Comparison of ENCODE assay signal across 8 mouse cellular contexts in genomic region chr8:19535195-19535829, GRCm38 (mm10). TPM values are rescaled to one million over a fixed set of nuclear protein-coding genes. Genes with fewer than 3 reads are reported as not detected.
A peak's percentile ranks its signal among the peaks of the same experiment; 100 is the strongest.
DNase-seq lines count a peak whose midpoint lies in the region; ATAC-seq lines count a peak whose summit lies in the region.

No protein-coding gene starts in this region.

- peak overlapping the region; percentile 70 for H3K9ac ChIP-seq in heart, embryonic 13.5 days
- no peak overlapping the region for H3K9ac ChIP-seq in midbrain, embryonic 11.5 days (ENCODE audit: low read length)

- no peaks in the 10 kb centered on the region for H3K36me3 ChIP-seq in heart, embryonic 13.5 days
- H3K36me3 ChIP-seq in hindbrain, embryonic 10.5 days = no peaks in the 10 kb centered on the region
- H3K36me3 ChIP-seq in midbrain, embryonic 11.5 days (ENCODE audit: control insufficient read depth, insufficient read depth, low read length) = no peaks in the 10 kb centered on the region

- H3K9me3 ChIP-seq in heart, embryonic 13.5 days = no peaks in the 10 kb centered on the region
- H3K9me3 ChIP-seq in hindbrain, embryonic 10.5 days = peaks cover 52% of the 10 kb centered on the region
- peaks cover 3% of the 10 kb centered on the region; the same call in 1 of the 2 replicates for H3K9me3 ChIP-seq in midbrain, embryonic 11.5 days (ENCODE audit: control insufficient read depth, low read length)

- DNase-seq in heart, adult 9 months (ENCODE audit: low spot score in 2 of 2) = no peak
- peak; percentile 23 for DNase-seq in cerebellum, adult 9-10 months
- DNase-seq in hindbrain, embryonic 10.5 days (ENCODE audit: low spot score) = peak; percentile 10
- DNase-seq in midbrain, embryonic 11.5 days (ENCODE audit: low spot score, missing footprints) = no peak
- no peak for DNase-seq in adrenal gland, adult 8-10 months
- no peak for DNase-seq in gastrocnemius, adult 18-20 months (ENCODE audit: low spot score)
- DNase-seq in spleen, postnatal 36 days (ENCODE audit: low spot score in 2 of 2) = no peak

- H3K4me2 ChIP-seq in heart, embryonic 13.5 days = peak overlapping the region; percentile 68
- peak overlapping the region; percentile 48 for H3K4me2 ChIP-seq in midbrain, embryonic 11.5 days

- WGBS in heart, embryonic 13.5 days = 4% methylated on average over 64 of the region's 75 CpGs
- WGBS in hindbrain, embryonic 10.5 days = 4% methylated on average over 65 of the region's 75 CpGs
- 7% methylated on average over 55 of the region's 75 CpGs for WGBS in midbrain, embryonic 11.5 days

- H3K27ac ChIP-seq in heart, embryonic 13.5 days (replicated peaks) = no peak overlapping the region
- peak overlapping the region; percentile 35; the same call in 1 of the 2 replicates for H3K27ac ChIP-seq in hindbrain, embryonic 10.5 days
- no peak overlapping the region for H3K27ac ChIP-seq in midbrain, embryonic 11.5 days (ENCODE audit: low read depth, low read length)

- peak; percentile 37; the same call in 1 of the 2 replicates for ATAC-seq in heart, embryonic 13.5 days (ENCODE audit: extremely low read depth, insufficient number of reproducible peaks, low FRiP score, low TSS enrichment)
- peak; percentile 86 for ATAC-seq in midbrain, embryonic 11.5 days (ENCODE audit: low FRiP score)

- no peaks in the 10 kb centered on the region for H3K4me1 ChIP-seq in heart, embryonic 13.5 days
- H3K4me1 ChIP-seq in hindbrain, embryonic 10.5 days (replicated peaks) = 0 out of 2 replicates have a peak, but pooled peaks cover 5% of the 10 kb centered on the region
- no peaks in the 10 kb centered on the region for H3K4me1 ChIP-seq in midbrain, embryonic 11.5 days (ENCODE audit: control insufficient read depth, insufficient read depth, low read length)

- peak overlapping the region; percentile 45 for H3K4me3 ChIP-seq in heart, embryonic 13.5 days
- H3K4me3 ChIP-seq in hindbrain, embryonic 10.5 days = peak overlapping the region; percentile 51
- peak overlapping the region; percentile 26 for H3K4me3 ChIP-seq in midbrain, embryonic 11.5 days (ENCODE audit: low read depth, low read length)

- H3K27me3 ChIP-seq in heart, embryonic 13.5 days (replicated peaks) = peaks cover 37% of the 10 kb centered on the region
- peaks cover 29% of the 10 kb centered on the region for H3K27me3 ChIP-seq in hindbrain, embryonic 10.5 days (ENCODE audit: insufficient read depth, poor library complexity, severe bottlenecking)
- H3K27me3 ChIP-seq in midbrain, embryonic 11.5 days (ENCODE audit: control insufficient read depth, insufficient read depth, low read length) = peaks cover 4% of the 10 kb centered on the region; the same call in 1 of the 2 replicates

RNA-seq across cellular contexts. Expression of gene Defb7, which starts 40.4 kb away (rescaled TPM):
- polyA plus RNA-seq in heart, embryonic 13.5 days (2015; fragmentation: Nextera tagmentation; extraction: Ambion mirVana) = not detected in 2 replicates
- polyA plus RNA-seq in hindbrain, embryonic 10.5 days (2016; fragmentation: Nextera tagmentation; extraction: Ambion mirVana) = not detected in 2 replicates
- not detected in 2 replicates for polyA plus RNA-seq in midbrain, embryonic 11.5 days (2014; fragmentation: Nextera tagmentation; extraction: Ambion mirVana)
- total RNA-seq in adrenal gland, adult 8-10 months (2022) = not detected
- not detected for total RNA-seq in gastrocnemius, adult 18-20 months (2021)

Comparison
In these comparisons a context has a peak if more than half of its experiments do, and no peak if none do; other contexts are left out.
1. DNase-seq: peak in cerebellum, adult 9-10 months (single experiment) and hindbrain, embryonic 10.5 days (single experiment); none in heart, adult 9 months (0 of 2), midbrain, embryonic 11.5 days (single experiment), adrenal gland, adult 8-10 months (single experiment), gastrocnemius, adult 18-20 months (single experiment) and spleen, postnatal 36 days (0 of 2).
2. Peak in every context shown above with its lines, with median percentiles within 50 percentile points of each other: H3K4me3 ChIP-seq.